Mouse (Mus musculus): ENCODE measurements around the gene Tgm1. TPM values are rescaled to one million over a fixed set of nuclear protein-coding genes. Genes with fewer than 3 reads are reported as not detected.

Gene Tgm1
- total RNA-seq, 2 experiments from 2014 or later: not detected

GRCm38 (mm10) chr14:55682118-55682493, 31.6 kb downstream of the Tgm1 start:
- H3K27ac ChIP-seq: peak overlapping the region; percentile 85
- H3K4me3 ChIP-seq: peak overlapping the region; percentile 78
- DNase-seq (ENCODE audit: low spot score in 2 of 2): no peak
- no peak for TF ChIP-seq CTCF (conservative IDR thresholded peaks at IDR 0.05)

GRCm38 (mm10) chr14:55681160-55682117, 32.3 kb downstream of the Tgm1 start, which contains the start of gene Tinf2:
Gene Tinf2 (minus strand): TSS chr14:55681820.
- peak within 1 kb of the TSS; percentile 85 for H3K27ac ChIP-seq
- DNase-seq (ENCODE audit: low spot score in 2 of 2): peak; percentile 95 to 96
- H3K4me3 ChIP-seq: peak within 1 kb of the TSS; percentile 78
- TF ChIP-seq CTCF (conservative IDR thresholded peaks at IDR 0.05): peak; percentile 91

- Histone ChIP-seq H3K27ac (no peak overlapping the region), H3K4me3 (no peak overlapping the region)
- no peak for TF ChIP-seq CTCF (conservative IDR thresholded peaks at IDR 0.05)
- DNase-seq (ENCODE audit: low spot score in 2 of 2): no peak
Observed at GRCm38 (mm10) chr14:55677615-55678014, 36.1 kb downstream of the Tgm1 start.

- no peak for DNase-seq (ENCODE audit: low spot score in 2 of 2)
- H3K27ac ChIP-seq: peak overlapping the region; percentile 99
- no peak for TF ChIP-seq CTCF (conservative IDR thresholded peaks at IDR 0.05)
- H3K4me3 ChIP-seq: peak overlapping the region; percentile 61
Observed at GRCm38 (mm10) chr14:55672741-55673060, 41.0 kb downstream of the Tgm1 start.

GRCm38 (mm10) chr14:55671833-55672740, 41.6 kb downstream of the Tgm1 start, which contains the start of the genes Gmpr2 and Nedd8:
Gene Gmpr2 (plus strand): TSS chr14:55671941.
Gene Nedd8 (minus strand): TSS chr14:55672124.
- peak within 1 kb of the TSS; percentile 99 for H3K27ac ChIP-seq
- no peak for TF ChIP-seq CTCF (conservative IDR thresholded peaks at IDR 0.05)
- peak within 1 kb of the TSS; percentile 61 for H3K4me3 ChIP-seq
- peak; percentile 83 to 96 for DNase-seq (ENCODE audit: low spot score in 2 of 2)

- TF ChIP-seq CTCF (conservative IDR thresholded peaks at IDR 0.05): no peak
- H3K4me3 ChIP-seq: peak overlapping the region; percentile 61
- peak overlapping the region; percentile 99 for H3K27ac ChIP-seq
- DNase-seq (ENCODE audit: low spot score in 2 of 2): peak in 1 of 2 experiments; percentile 72
Observed at GRCm38 (mm10) chr14:55671486-55671832, 42.3 kb downstream of the Tgm1 start.

GRCm38 (mm10) chr14:55660636-55661035, 53.1 kb downstream of the Tgm1 start:
- Histone ChIP-seq H3K4me3 (peak overlapping the region; percentile 87; the same call in 1 of the 2 replicates), H3K27ac (no peak overlapping the region)
- no peak for DNase-seq (ENCODE audit: low spot score in 2 of 2)
- no peak for TF ChIP-seq CTCF (conservative IDR thresholded peaks at IDR 0.05)

GRCm38 (mm10) chr14:55659960-55660573, 53.7 kb downstream of the Tgm1 start, which contains the start of gene Mdp1:
Gene Mdp1 (minus strand): TSS chr14:55660508.
- H3K4me3 ChIP-seq: peak within 1 kb of the TSS; percentile 87
- peak; percentile 78 for TF ChIP-seq CTCF (conservative IDR thresholded peaks at IDR 0.05)
- DNase-seq (ENCODE audit: low spot score in 2 of 2): peak; percentile 83 to 84
- H3K27ac ChIP-seq: peak within 1 kb of the TSS; percentile 89

- TF ChIP-seq CTCF (conservative IDR thresholded peaks at IDR 0.05): no peak
- H3K4me3 ChIP-seq: no peak overlapping the region
- DNase-seq (ENCODE audit: low spot score in 2 of 2): no peak
- no peak overlapping the region for H3K27ac ChIP-seq
Observed at GRCm38 (mm10) chr14:55658011-55658410, 55.7 kb downstream of the Tgm1 start.

- DNase-seq (ENCODE audit: low spot score in 2 of 2): no peak
- Histone ChIP-seq H3K27ac (no peak overlapping the region), H3K4me3 (no peak overlapping the region)
- no peak for TF ChIP-seq CTCF (conservative IDR thresholded peaks at IDR 0.05)
Observed at GRCm38 (mm10) chr14:55656935-55657334, 56.8 kb downstream of the Tgm1 start.

GRCm38 (mm10) chr14:55651528-55651927, 62.2 kb downstream of the Tgm1 start:
- DNase-seq (ENCODE audit: low spot score in 2 of 2): no peak
- TF ChIP-seq CTCF (conservative IDR thresholded peaks at IDR 0.05): no peak
- no peak overlapping the region for H3K4me3 ChIP-seq
- H3K27ac ChIP-seq: peak overlapping the region; percentile 82; the same call in 1 of the 2 replicates

Other genes starting within 250 kb of the Tgm1 start
- 10 to 100 TPM; 18.6 to 23.7 TPM for gene Dhrs4, start 235.2 kb downstream of the Tgm1 start, total RNA-seq (2021)
- 10 to 100 TPM; 57.9 to 64.4 TPM for gene Carmil3, start 223.3 kb downstream of the Tgm1 start, total RNA-seq (2021)
- 100 to 1,000 TPM; 723 to 730 TPM for gene Cpne6, start 203.5 kb downstream of the Tgm1 start, total RNA-seq (2021)
- 1 to 10 TPM; 2.2 to 3.6 TPM for gene Nrl, start 188.9 kb downstream of the Tgm1 start, total RNA-seq (2021)
- gene Pck2, start 173.7 kb downstream of the Tgm1 start, total RNA-seq (2021): 10 to 100 TPM; 45.0 to 47.6 TPM
- 10 to 100 TPM; 84.2 to 87.6 TPM for gene Dcaf11, start 153.9 kb downstream of the Tgm1 start, total RNA-seq (2021)
- gene A730061H03Rik, start 153.5 kb downstream of the Tgm1 start, total RNA-seq (2021): under 1 TPM in 1 of 2 experiments, not detected in 1; 0.92 TPM
- not detected for gene Fitm1, start 138.3 kb downstream of the Tgm1 start, total RNA-seq (2021)
- gene Psme1, start 135.8 kb downstream of the Tgm1 start, total RNA-seq (2021): 10 to 100 TPM; 55.5 to 61.2 TPM
- 10 to 100 TPM; 43.5 to 49.7 TPM for gene Emc9, start 128.6 kb downstream of the Tgm1 start, total RNA-seq (2021)
- 10 to 100 TPM; 45.2 to 60.4 TPM for gene Psme2, start 122.8 kb downstream of the Tgm1 start, total RNA-seq (2021)
- gene Rnf31, start 122.2 kb downstream of the Tgm1 start, total RNA-seq (2021): 10 to 100 TPM; 46.3 to 47.0 TPM
- gene Irf9, start 110.4 kb downstream of the Tgm1 start, total RNA-seq (2021): 10 to 100 TPM; 11.6 to 12.1 TPM
- 1 to 10 TPM; 1.9 to 2.5 TPM for gene Rec8, start 95.9 kb downstream of the Tgm1 start, total RNA-seq (2021)
- gene Ipo4, start 78.0 kb downstream of the Tgm1 start, total RNA-seq (2021): 100 to 1,000 TPM; 139 to 142 TPM
- 1 to 10 TPM; 2.6 to 6.5 TPM for gene Gm49378, start 76.0 kb downstream of the Tgm1 start, total RNA-seq (2021)
- 10 to 100 TPM; 40.4 to 45.8 TPM for gene Tm9sf1, start 70.1 kb downstream of the Tgm1 start, total RNA-seq (2021)
- gene Tssk4, start 63.7 kb downstream of the Tgm1 start, total RNA-seq (2021): 1 to 10 TPM in 1 of 2 experiments, under 1 TPM in 1; 0.96 to 1.6 TPM
- 10 to 100 TPM; 51.2 to 55.4 TPM for gene Mdp1, start 53.4 kb downstream of the Tgm1 start, total RNA-seq (2021)
- gene Gmpr2, start 42.0 kb downstream of the Tgm1 start, total RNA-seq (2021): 10 to 100 TPM; 26.0 to 26.1 TPM
- 100 to 1,000 TPM; 301 to 309 TPM for gene Nedd8, start 41.8 kb downstream of the Tgm1 start, total RNA-seq (2021)
- gene Tinf2, start 32.1 kb downstream of the Tgm1 start, total RNA-seq (2021): 10 to 100 TPM; 15.2 to 16.2 TPM
- 10 to 100 TPM; 44.9 to 49.5 TPM for gene Rabggta, start 8.3 kb upstream of the Tgm1 start, total RNA-seq (2021)
- gene Dhrs1, start 31.8 kb upstream of the Tgm1 start, total RNA-seq (2021): 10 to 100 TPM; 82.4 to 91.1 TPM
- 10 to 100 TPM; 11.8 to 13.1 TPM for gene Nop9, start 31.8 kb upstream of the Tgm1 start, total RNA-seq (2021)
- gene Cideb, start 44.5 kb upstream of the Tgm1 start, total RNA-seq (2021): 1 to 10 TPM; 1.4 to 1.6 TPM
- under 1 TPM in 1 of 2 experiments, not detected in 1; 0.22 TPM for gene Ltb4r2, start 47.5 kb upstream of the Tgm1 start, total RNA-seq (2021)
- gene Ltb4r1, start 52.0 kb upstream of the Tgm1 start, total RNA-seq (2021): not detected
- 1 to 10 TPM; 4.4 to 5.6 TPM for gene Adcy4, start 70.2 kb upstream of the Tgm1 start, total RNA-seq (2021)
- gene Ripk3, start 74.9 kb upstream of the Tgm1 start, total RNA-seq (2021): 1 to 10 TPM; 1.2 to 2.9 TPM
- 1 to 10 TPM; 2.6 TPM for gene Nfatc4, start 109.2 kb upstream of the Tgm1 start, total RNA-seq (2021)
- 1 to 10 TPM; 7.9 to 8.9 TPM for gene Nynrin, start 140.1 kb upstream of the Tgm1 start, total RNA-seq (2021)
- gene Cbln3, start 170.5 kb upstream of the Tgm1 start, total RNA-seq (2021): under 1 TPM; 0.32 to 0.54 TPM
- 10 to 100 TPM; 13.2 to 14.7 TPM for gene Khnyn, start 171.0 kb upstream of the Tgm1 start, total RNA-seq (2021)
- 10 to 100 TPM; 63.5 to 78.7 TPM for gene Sdr39u1, start 186.4 kb upstream of the Tgm1 start, total RNA-seq (2021)
- under 1 TPM in 1 of 2 experiments, not detected in 1; 0.69 TPM for gene Cma1, start 230.7 kb upstream of the Tgm1 start, total RNA-seq (2021)
- not detected for gene Cma2, start 237.1 kb upstream of the Tgm1 start, total RNA-seq (2021)

Measured in layer of hippocampus, adult 2 months (tissue).